In genomic region chr19:6048681-6049410, GRCm38 (mm10) we compare ENCODE assay signal across 9 mouse cellular contexts. TPM values are rescaled to one million over a fixed set of nuclear protein-coding genes. Genes with fewer than 3 reads are reported as not detected.
DNase-seq lines count a peak whose midpoint lies in the region; ATAC-seq and TF ChIP-seq lines count a peak whose summit lies in the region.
"Had no signal": no experiment of that assay in that cellular context is flagged by ENCODE, and none has a peak within 500 bp of the region (broad histone marks: within the 10 kb centered on the region; RNA-seq: fewer than 3 reads in every experiment).

No protein-coding gene starts in this region.

- H3K27ac ChIP-seq in heart, embryonic 13.5 days (replicated peaks), result no peak overlapping the region
- H3K27ac ChIP-seq in stomach, embryonic 15.5 days, result no peak overlapping the region
- H3K27ac ChIP-seq in stomach, postnatal 0 days (replicated peaks), result no peak overlapping the region
- H3K27ac ChIP-seq in limb, embryonic 15.5 days, result no peak overlapping the region
- no peak overlapping the region for H3K27ac ChIP-seq in left cerebral cortex, adult 2 months

- peaks cover 58% of the 10 kb centered on the region for H3K36me3 ChIP-seq in heart, embryonic 13.5 days
- H3K36me3 ChIP-seq in stomach, embryonic 15.5 days, result peaks cover 52% of the 10 kb centered on the region
- peaks cover 39% of the 10 kb centered on the region for H3K36me3 ChIP-seq in stomach, postnatal 0 days (ENCODE audit: control insufficient read depth, insufficient read depth, low read length)
- H3K36me3 ChIP-seq in limb, embryonic 15.5 days, result peaks cover 62% of the 10 kb centered on the region

- H3K9ac ChIP-seq in heart, embryonic 13.5 days, result peak overlapping the region; percentile 40; the same call in 1 of the 2 replicates
- no peak overlapping the region for H3K9ac ChIP-seq in stomach, embryonic 15.5 days
- H3K9ac ChIP-seq in stomach, postnatal 0 days (ENCODE audit: low read length), result no peak overlapping the region
- H3K9ac ChIP-seq in limb, embryonic 15.5 days, result 0 out of 2 replicates have a peak overlapping the region, but pooled peaks have one; percentile 82

- no peaks in the 10 kb centered on the region for H3K9me3 ChIP-seq in heart, embryonic 13.5 days
- H3K9me3 ChIP-seq in stomach, embryonic 15.5 days, result no peaks in the 10 kb centered on the region
- no peaks in the 10 kb centered on the region for H3K9me3 ChIP-seq in stomach, postnatal 0 days (ENCODE audit: control insufficient read depth, low read length)
- H3K9me3 ChIP-seq in limb, embryonic 15.5 days, result no peaks in the 10 kb centered on the region

- H3K4me2 ChIP-seq in heart, embryonic 13.5 days, result no peak overlapping the region; the same call in 1 of the 2 replicates
- peak overlapping the region; percentile 89; the same call in 1 of the 2 replicates for H3K4me2 ChIP-seq in stomach, embryonic 15.5 days
- H3K4me2 ChIP-seq in stomach, postnatal 0 days (replicated peaks; ENCODE audit: low read depth), result no peak overlapping the region
- H3K4me2 ChIP-seq in limb, embryonic 15.5 days, result no peak overlapping the region

- intact Hi-C loops in heart, postnatal 14 days (cut with DNase I), result loop anchor here (5.0 kb wide), 2 partner anchors 78 to 132 kb away; partner anchors contain the start of gene Snx15
- intact Hi-C loops in left cerebral cortex, adult 2 months (cut with DNase I), result loop anchor here (5.0 to 10.0 kb wide), 2 partner anchors 78 to 264 kb away; partner anchors contain the start of gene Snx15

- 0 out of 2 replicates have a peak overlapping the region, but pooled peaks have one; percentile 2 for H3K4me3 ChIP-seq in heart, embryonic 13.5 days
- H3K4me3 ChIP-seq in stomach, embryonic 15.5 days (replicated peaks), result no peak overlapping the region
- no peak overlapping the region for H3K4me3 ChIP-seq in stomach, postnatal 0 days (ENCODE audit: low read depth, low read length)
- H3K4me3 ChIP-seq in limb, embryonic 15.5 days, result no peak overlapping the region
- H3K4me3 ChIP-seq in left cerebral cortex, adult 2 months, result no peak overlapping the region

- no peaks in the 10 kb centered on the region for H3K27me3 ChIP-seq in heart, embryonic 13.5 days (replicated peaks)
- no peaks in the 10 kb centered on the region for H3K27me3 ChIP-seq in stomach, embryonic 15.5 days (replicated peaks)
- H3K27me3 ChIP-seq in stomach, postnatal 0 days (ENCODE audit: control insufficient read depth, insufficient read depth, low read length), result no peaks in the 10 kb centered on the region
- H3K27me3 ChIP-seq in limb, embryonic 15.5 days, result no peaks in the 10 kb centered on the region
- H3K27me3 ChIP-seq: Patski had no signal

- TF ChIP-seq CTCF in stomach, postnatal 0 days (IDR thresholded peaks at IDR 0.05; ENCODE audit: low read depth), result no peak
- TF ChIP-seq CTCF in left cerebral cortex, adult 2 months (IDR thresholded peaks at IDR 0.05), result no peak

- no peak for DNase-seq in heart, postnatal 14 days
- no peak for DNase-seq in stomach, postnatal 0 days (ENCODE audit: low spot score)
- no peak for DNase-seq in layer of hippocampus, postnatal 25 days (ENCODE audit: extremely low spot score in 1 of 2, low spot score in 1 of 2)
- no peak for DNase-seq in left cerebral cortex, adult 2 months (ENCODE audit: extremely low spot score in 1 of 2, low spot score in 2 of 2)
- DNase-seq: kidney, postnatal 36 days had no signal

- TF ChIP-seq EP300 in stomach, postnatal 0 days (optimal IDR thresholded peaks at IDR 0.05), result no peak

- WGBS in heart, embryonic 13.5 days, result 81% methylated on average over 11 of the region's 11 CpGs
- 84% methylated on average over 11 of the region's 11 CpGs for WGBS in stomach, embryonic 15.5 days
- WGBS in stomach, postnatal 0 days, result 85% methylated on average over 11 of the region's 11 CpGs
- WGBS in limb, embryonic 15.5 days, result 84% methylated on average over 11 of the region's 11 CpGs

- H3K4me1 ChIP-seq in heart, embryonic 13.5 days, result peaks cover 29% of the 10 kb centered on the region
- H3K4me1 ChIP-seq in stomach, embryonic 15.5 days, result peaks cover 13% of the 10 kb centered on the region
- 0 out of 2 replicates have a peak, but pooled peaks cover 2% of the 10 kb centered on the region for H3K4me1 ChIP-seq in stomach, postnatal 0 days (replicated peaks; ENCODE audit: control insufficient read depth, insufficient read depth)
- peaks cover 26% of the 10 kb centered on the region for H3K4me1 ChIP-seq in limb, embryonic 15.5 days

- ATAC-seq in heart, embryonic 13.5 days (ENCODE audit: extremely low read depth, insufficient number of reproducible peaks, low FRiP score, low TSS enrichment), result no peak
- no peak for ATAC-seq in stomach, embryonic 15.5 days (ENCODE audit: insufficient read depth, low FRiP score, low read depth)
- ATAC-seq in stomach, postnatal 0 days (ENCODE audit: low FRiP score, low TSS enrichment), result no peak
- no peak for ATAC-seq in limb, embryonic 15.5 days (ENCODE audit: insufficient number of reproducible peaks, low FRiP score, low TSS enrichment, low read depth)
- ATAC-seq: Patski had no signal

RNA-seq across cellular contexts. Expression of gene Syvn1, which starts 2.5 kb away (rescaled TPM):
- polyA plus RNA-seq in heart, embryonic 13.5 days (2015; fragmentation: Nextera tagmentation; extraction: Ambion mirVana), result 17.6 and 18.6 TPM in 2 replicates
- total RNA-seq in heart, postnatal 14 days (2021), result 10 to 100 TPM; 17.5 to 18.9 TPM
- 26.7 and 31.7 TPM in 2 replicates for polyA plus RNA-seq in stomach, embryonic 15.5 days (2015; fragmentation: Nextera tagmentation; extraction: Ambion mirVana)
- polyA plus RNA-seq in stomach, postnatal 0 days (2015; fragmentation: Nextera tagmentation; extraction: Ambion mirVana), result 18.5 and 21.1 TPM in 2 replicates
- 34.1 and 34.5 TPM in 2 replicates for polyA plus RNA-seq in limb, embryonic 15.5 days (2015; fragmentation: Nextera tagmentation; extraction: Ambion mirVana)
- 10 to 100 TPM; 41.8 to 45.7 TPM for total RNA-seq in layer of hippocampus, postnatal 25 days (2021)
- total RNA-seq in left cerebral cortex, adult 2 months (2021), result 10 to 100 TPM; 45.7 to 45.8 TPM

RNA-seq across cellular contexts. Expression of gene Mrpl49, which starts 8.7 kb away (rescaled TPM):
- 59.8 and 66.3 TPM in 2 replicates for polyA plus RNA-seq in heart, embryonic 13.5 days (2015; fragmentation: Nextera tagmentation; extraction: Ambion mirVana)
- 10 to 100 TPM; 37.1 to 37.4 TPM for total RNA-seq in heart, postnatal 14 days (2021)
- 68.0 and 70.4 TPM in 2 replicates for polyA plus RNA-seq in stomach, embryonic 15.5 days (2015; fragmentation: Nextera tagmentation; extraction: Ambion mirVana)
- polyA plus RNA-seq in stomach, postnatal 0 days (2015; fragmentation: Nextera tagmentation; extraction: Ambion mirVana), result 35.0 and 36.6 TPM in 2 replicates
- 66.8 and 67.5 TPM in 2 replicates for polyA plus RNA-seq in limb, embryonic 15.5 days (2015; fragmentation: Nextera tagmentation; extraction: Ambion mirVana)
- total RNA-seq in layer of hippocampus, postnatal 25 days (2021), result 10 to 100 TPM; 43.1 to 47.4 TPM
- 10 to 100 TPM; 40.9 to 41.3 TPM for total RNA-seq in left cerebral cortex, adult 2 months (2021)

RNA-seq across cellular contexts. Expression of gene Fau, which starts 8.8 kb away (rescaled TPM):
- polyA plus RNA-seq in heart, embryonic 13.5 days (2015; fragmentation: Nextera tagmentation; extraction: Ambion mirVana), result 467 and 540 TPM in 2 replicates
- total RNA-seq in heart, postnatal 14 days (2021), result 100 to 1,000 TPM; 597 to 635 TPM
- polyA plus RNA-seq in stomach, embryonic 15.5 days (2015; fragmentation: Nextera tagmentation; extraction: Ambion mirVana), result 625 and 772 TPM in 2 replicates
- polyA plus RNA-seq in stomach, postnatal 0 days (2015; fragmentation: Nextera tagmentation; extraction: Ambion mirVana), result 818 and 857 TPM in 2 replicates
- polyA plus RNA-seq in limb, embryonic 15.5 days (2015; fragmentation: Nextera tagmentation; extraction: Ambion mirVana), result 723 and 835 TPM in 2 replicates
- total RNA-seq in layer of hippocampus, postnatal 25 days (2021), result 100 to 1,000 TPM; 588 to 687 TPM
- total RNA-seq in left cerebral cortex, adult 2 months (2021), result 100 to 1,000 TPM; 663 to 678 TPM

RNA-seq across cellular contexts. Expression of gene Znhit2, which starts 12.1 kb away (rescaled TPM):
- 21.1 and 23.1 TPM in 2 replicates for polyA plus RNA-seq in heart, embryonic 13.5 days (2015; fragmentation: Nextera tagmentation; extraction: Ambion mirVana)
- 10 to 100 TPM; 11.8 to 12.6 TPM for total RNA-seq in heart, postnatal 14 days (2021)
- polyA plus RNA-seq in stomach, embryonic 15.5 days (2015; fragmentation: Nextera tagmentation; extraction: Ambion mirVana), result 34.6 and 36.6 TPM in 2 replicates
- 31.8 and 33.2 TPM in 2 replicates for polyA plus RNA-seq in stomach, postnatal 0 days (2015; fragmentation: Nextera tagmentation; extraction: Ambion mirVana)
- polyA plus RNA-seq in limb, embryonic 15.5 days (2015; fragmentation: Nextera tagmentation; extraction: Ambion mirVana), result 33.0 and 33.6 TPM in 2 replicates
- 10 to 100 TPM; 38.0 to 41.5 TPM for total RNA-seq in layer of hippocampus, postnatal 25 days (2021)
- 10 to 100 TPM; 33.9 to 39.1 TPM for total RNA-seq in left cerebral cortex, adult 2 months (2021)

RNA-seq across cellular contexts. Expression of gene Tm7sf2, which starts 19.3 kb away (rescaled TPM):
- 7.8 and 8.0 TPM in 2 replicates for polyA plus RNA-seq in heart, embryonic 13.5 days (2015; fragmentation: Nextera tagmentation; extraction: Ambion mirVana)
- total RNA-seq in heart, postnatal 14 days (2021), result 1 to 10 TPM; 2.9 to 5.5 TPM
- 27.7 and 30.0 TPM in 2 replicates for polyA plus RNA-seq in stomach, embryonic 15.5 days (2015; fragmentation: Nextera tagmentation; extraction: Ambion mirVana)
- polyA plus RNA-seq in stomach, postnatal 0 days (2015; fragmentation: Nextera tagmentation; extraction: Ambion mirVana), result 17.9 and 19.7 TPM in 2 replicates
- polyA plus RNA-seq in limb, embryonic 15.5 days (2015; fragmentation: Nextera tagmentation; extraction: Ambion mirVana), result 19.0 and 28.8 TPM in 2 replicates
- total RNA-seq in layer of hippocampus, postnatal 25 days (2021), result 10 to 100 TPM; 27.8 to 28.8 TPM
- 10 to 100 TPM; 26.9 to 30.4 TPM for total RNA-seq in left cerebral cortex, adult 2 months (2021)

Comparison
In these comparisons a context has a peak if more than half of its experiments do, and no peak if none do; other contexts are left out.
1. H3K9ac ChIP-seq: peak in heart, embryonic 13.5 days (single experiment) and limb, embryonic 15.5 days (single experiment); none in stomach, embryonic 15.5 days (single experiment) and stomach, postnatal 0 days (single experiment).